Mouse (Mus musculus) midbrain, postnatal 0 days (tissue): ENCODE data around the gene Meox1. TPM values are rescaled to one million over a fixed set of nuclear protein-coding genes. Genes with fewer than 3 reads are reported as not detected.
A peak's percentile ranks its signal among the peaks of the same experiment; 100 is the strongest.

ENCODE experiments used
- ATAC-seq: fragments of 200-750 bp; cut with Nextera tagmentation; 2 replicates; pipeline ENCODE4 v1.8.0; 2017; ENCODE audit warnings: moderate number of reproducible peaks, mild to moderate bottlenecking, moderate TSS enrichment, moderate library complexity; ENCODE audit not compliant: low FRiP score
- DNase-seq: peaks from one replicate; pipeline ENCODE4 v3.0.0-alpha.2; 2015; ENCODE audit warnings: low spot score
- H3K27ac ChIP-seq: fragments of 300-500 bp; sonication (generic); 2 replicates; pipeline ENCODE4 v1.5.1; 2014; ENCODE audit warnings: low read depth, mild to moderate bottlenecking, low read length, mixed read lengths
- H3K27me3 ChIP-seq: fragments of 300-500 bp; sonication (generic); 2 replicates; pipeline ENCODE4 v1.6.1; 2014; ENCODE audit warnings: low read length, control low read depth, mixed read lengths; ENCODE audit not compliant: insufficient read depth
- H3K36me3 ChIP-seq: fragments of 300-500 bp; sonication (generic); 2 replicates; pipeline ENCODE4 v1.6.1; 2014; ENCODE audit warnings: low read length, control low read depth, mixed read lengths; ENCODE audit not compliant: insufficient read depth
- H3K4me1 ChIP-seq: fragments of 300-500 bp; sonication (generic); 2 replicates; pipeline ENCODE4 v1.6.1; 2014; ENCODE audit warnings: mild to moderate bottlenecking, control low read depth, antibody characterized with exemption, low read length, mixed read lengths; ENCODE audit not compliant: insufficient read depth
- H3K4me2 ChIP-seq: fragments of 300-500 bp; sonication (generic); 2 replicates; pipeline ENCODE4 v1.6.1; 2014; ENCODE audit warnings: low read depth, mild to moderate bottlenecking, low read length, mixed read lengths; ENCODE audit not compliant: poor library complexity, severe bottlenecking
- H3K4me3 ChIP-seq: fragments of 300-500 bp; sonication (generic); 2 replicates; pipeline ENCODE4 v1.5.1; 2014; ENCODE audit warnings: low read depth, mild to moderate bottlenecking, low read length, moderate library complexity
- H3K9ac ChIP-seq: fragments of 300-500 bp; sonication (generic); replicated peaks from 2 replicates; pipeline ENCODE4 v1.6.1; 2014; ENCODE audit warnings: mild to moderate bottlenecking, low read length, moderate library complexity, mixed read lengths; ENCODE audit not compliant: poor library complexity, severe bottlenecking
- H3K9me3 ChIP-seq: fragments of 300-500 bp; sonication (generic); 2 replicates; pipeline ENCODE4 v1.6.1; 2016; ENCODE audit warnings: low read length, control low read depth
- CTCF ChIP-seq: IDR thresholded peaks from 2 replicates; pipeline ENCODE4 v1.5.1; 2016; ENCODE audit warnings: antibody characterized with exemption, mild to moderate bottlenecking
- WGBS: fragments of 180-500 bp; shearing (Covaris S2); extraction: QIAGEN DNeasy Blood & Tissue Kit; methylation state at CpG from one replicate; pipeline ENCODE4 v1.1.7; 2014; 5-methylcytosine and 5-hydroxymethylcytosine counted together
- polyA plus RNA-seq: library from polyadenylated mRNA; unstranded; fragments of >200 nt; fragmentation: Nextera tagmentation; extraction: Ambion mirVana; gene quantifications from 2 replicates; pipeline ENCODE4 v1.2.1, GENCODE M21; 2015
- total RNA-seq: library from RNA; depleted of rRNA; stranded (reverse); fragments of >200 nt; gene quantifications from 2 replicates; pipeline ENCODE4 v1.2.3, GENCODE M21; 2014

The Meox1 gene
- total and polyA plus RNA-seq, 2 experiments from 2014 or later, result 0.83 to 1.0 TPM

DNA sequence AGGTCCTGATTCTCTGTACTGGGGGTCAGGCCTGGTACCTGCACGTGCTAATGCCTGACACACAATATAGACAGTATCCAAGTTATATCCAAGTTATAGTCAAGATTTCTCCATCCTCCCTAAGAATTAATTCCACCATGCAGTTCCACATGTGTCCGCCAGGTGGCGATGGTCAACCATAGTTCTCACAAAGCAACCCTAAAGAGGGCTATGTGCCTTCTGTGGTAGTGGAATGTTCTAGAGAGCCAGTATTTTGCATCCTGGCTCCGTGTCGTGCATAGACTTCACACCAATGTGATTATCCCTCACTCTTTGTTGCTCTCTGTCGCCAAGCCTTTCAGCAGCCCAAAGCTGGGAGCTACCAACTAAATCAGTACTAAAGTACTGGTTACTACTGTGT lies 25.5 kb upstream of the Meox1 start:
- Histone ChIP-seq H3K4me1 (no peaks in the 10 kb centered on the region), H3K27me3 (peaks cover 17% of the 10 kb centered on the region), H3K4me3 (no peak overlapping the region), H3K9me3 (no peaks in the 10 kb centered on the region), H3K9ac (no peak overlapping the region), H3K4me2 (no peak overlapping the region), H3K27ac (no peak overlapping the region), H3K36me3 (no peaks in the 10 kb centered on the region)
- ATAC-seq (peak; percentile 68; the same call in 1 of the 2 replicates), DNase-seq (peak; percentile 88)
- peak; percentile 99 for TF ChIP-seq CTCF
- 0% methylated on average over 6 of the region's 6 CpGs for WGBS

- no peaks in the 10 kb centered on the region for H3K4me1 ChIP-seq
- ATAC-seq (no peak), DNase-seq (no peak)
- H3K36me3 ChIP-seq, result no peaks in the 10 kb centered on the region
- no peak overlapping the region for H3K27ac ChIP-seq
- WGBS, result 68% methylated on average over 3 of the region's 3 CpGs
- H3K9ac ChIP-seq, result no peak overlapping the region
- TF ChIP-seq CTCF, result no peak
- no peaks in the 10 kb centered on the region for H3K9me3 ChIP-seq
- H3K27me3 ChIP-seq, result peaks cover 17% of the 10 kb centered on the region
- H3K4me3 ChIP-seq, result no peak overlapping the region
- no peak overlapping the region for H3K4me2 ChIP-seq
These were observed 24.4 kb upstream of the Meox1 start for GRCm38 (mm10) chr11:101918609-101919008.

- Histone ChIP-seq H3K9ac (no peak overlapping the region), H3K4me1 (no peaks in the 10 kb centered on the region), H3K36me3 (no peaks in the 10 kb centered on the region), H3K4me3 (no peak overlapping the region), H3K27ac (no peak overlapping the region), H3K27me3 (peaks cover 17% of the 10 kb centered on the region), H3K4me2 (no peak overlapping the region), H3K9me3 (no peaks in the 10 kb centered on the region)
- peak; percentile 36 for TF ChIP-seq CTCF
- no peak for ATAC-seq
- 67% methylated on average over 3 of the region's 3 CpGs for WGBS
- DNase-seq, result no peak
These were observed 22.6 kb upstream of the Meox1 start for GRCm38 (mm10) chr11:101916772-101917171.

DNA sequence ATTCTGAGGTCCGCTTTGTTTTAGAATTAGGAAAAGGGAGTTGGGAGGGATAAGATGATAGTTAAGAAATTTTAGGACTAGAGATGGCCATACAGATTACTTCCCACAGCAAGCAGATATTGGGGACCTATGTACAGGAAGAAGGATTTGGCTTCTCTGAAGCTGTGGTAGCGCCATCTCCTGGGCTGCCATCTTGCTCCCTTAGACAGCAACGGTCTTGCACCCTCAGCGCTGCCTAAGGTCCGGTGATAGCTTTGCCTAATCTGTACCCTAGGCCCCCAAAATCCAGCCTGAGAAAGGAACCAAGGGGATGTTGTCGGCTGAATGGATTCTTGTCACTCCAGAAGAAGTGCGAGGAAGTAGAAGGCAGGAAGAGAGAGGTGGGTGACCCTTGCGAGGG lies 19.4 kb upstream of the Meox1 start:
- Histone ChIP-seq H3K4me2 (no peak overlapping the region), H3K4me3 (no peak overlapping the region), H3K27me3 (peaks cover 15% of the 10 kb centered on the region), H3K27ac (no peak overlapping the region), H3K4me1 (no peaks in the 10 kb centered on the region), H3K36me3 (no peaks in the 10 kb centered on the region), H3K9ac (no peak overlapping the region), H3K9me3 (no peaks in the 10 kb centered on the region)
- no peak for DNase-seq
- peak; percentile 26; the same call in 1 of the 2 replicates for TF ChIP-seq CTCF
- 72% methylated on average over 8 of the region's 8 CpGs for WGBS
- ATAC-seq, result no peak

GRCm38 (mm10) chr11:101911855-101912579 lies 17.8 kb upstream of the Meox1 start:
- no peaks in the 10 kb centered on the region for H3K36me3 ChIP-seq
- peak; percentile 49 for TF ChIP-seq CTCF
- H3K4me2 ChIP-seq, result no peak overlapping the region
- DNase-seq (no peak), ATAC-seq (no peak)
- H3K9me3 ChIP-seq, result no peaks in the 10 kb centered on the region
- H3K4me1 ChIP-seq, result no peaks in the 10 kb centered on the region
- no peak overlapping the region for H3K27ac ChIP-seq
- 61% methylated on average over 4 of the region's 4 CpGs for WGBS
- H3K27me3 ChIP-seq, result peaks cover 2% of the 10 kb centered on the region; the same call in 1 of the 2 replicates
- no peak overlapping the region for H3K4me3 ChIP-seq
- H3K9ac ChIP-seq, result no peak overlapping the region

DNA sequence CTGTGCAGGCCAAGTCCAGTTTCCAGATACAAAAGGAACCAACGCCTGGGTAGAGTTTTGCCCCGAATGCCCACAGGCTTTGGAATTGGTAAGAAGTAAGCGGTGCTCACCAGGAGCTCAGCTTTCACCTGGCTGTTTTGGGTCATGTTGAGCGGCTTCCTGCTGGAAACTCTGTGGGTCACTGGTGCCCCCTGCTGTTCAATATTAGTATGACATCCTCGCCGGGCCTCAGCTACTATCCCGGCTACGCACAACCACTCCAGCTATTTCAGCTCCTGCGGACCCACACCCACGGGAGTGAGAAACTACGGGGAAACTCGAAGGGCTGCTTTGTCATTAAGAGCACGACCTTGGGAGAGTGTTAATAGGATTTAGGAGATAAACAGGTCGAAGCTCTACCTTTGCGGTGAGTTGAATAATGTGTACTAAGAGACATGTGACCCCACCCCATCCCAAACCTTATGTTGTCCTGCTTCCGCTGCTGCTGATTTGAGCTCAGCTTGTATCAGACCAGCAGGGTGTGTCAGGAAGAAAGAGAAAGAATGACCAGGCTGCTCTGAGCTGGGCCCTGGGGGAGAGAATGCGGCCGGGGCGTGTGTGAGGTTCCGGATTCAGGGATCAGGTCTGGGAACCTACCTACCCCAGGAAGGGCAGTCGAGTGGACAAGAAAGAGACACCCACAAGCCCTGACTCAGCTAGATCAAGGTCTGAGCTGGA lies 16.2 kb upstream of the Meox1 start:
- H3K9me3 ChIP-seq, result no peaks in the 10 kb centered on the region
- H3K4me1 ChIP-seq, result no peaks in the 10 kb centered on the region
- peak; percentile 93 for TF ChIP-seq CTCF
- peak; percentile 78 for DNase-seq
- peaks cover 2% of the 10 kb centered on the region; the same call in 1 of the 2 replicates for H3K27me3 ChIP-seq
- ATAC-seq, result no peak
- H3K27ac ChIP-seq, result no peak overlapping the region
- H3K9ac ChIP-seq, result no peak overlapping the region
- no peak overlapping the region for H3K4me3 ChIP-seq
- no peaks in the 10 kb centered on the region for H3K36me3 ChIP-seq
- H3K4me2 ChIP-seq, result no peak overlapping the region
- 24% methylated on average over 21 of the region's 21 CpGs for WGBS
